Mouse (Mus musculus): ENCODE measurements at regions not wholly inside any gene's neighbourhood (a gene's known extent, or its start where the extent isn't known, plus 50 kb on each side); places are given as distances from the start of the nearest gene placed in this dataset.

DNA sequence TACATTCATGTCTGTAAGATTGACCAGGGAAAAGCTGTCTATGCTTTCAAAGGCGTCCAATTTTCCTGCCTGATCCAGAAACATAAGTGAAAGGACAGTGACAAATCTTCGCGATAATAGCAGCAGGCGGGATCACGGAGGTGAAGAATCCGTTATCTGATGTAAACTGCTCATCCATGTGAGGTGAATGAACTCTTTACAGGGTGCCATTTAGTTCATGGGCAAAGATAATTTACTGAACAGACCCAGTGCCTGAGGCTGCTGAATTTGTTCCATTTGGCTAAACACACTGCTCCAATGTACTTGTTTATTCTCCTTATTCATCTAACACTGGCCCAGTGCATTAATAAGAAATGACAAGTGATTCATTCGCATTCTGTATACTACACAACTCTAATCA is 3534.3 kb upstream of the Lrrc6 start:
- no peak overlapping the region for H3K4me3 ChIP-seq
- H3K27ac ChIP-seq (replicated peaks): no peak overlapping the region
- H3K9me3 ChIP-seq: no peaks in the 10 kb centered on the region
- 0 out of 2 replicates have a peak, but pooled peaks have one; percentile 23 for ATAC-seq (ENCODE audit: low FRiP score, low read depth)
- H3K4me1 ChIP-seq: no peaks in the 10 kb centered on the region
- no peak overlapping the region for H3K4me2 ChIP-seq (replicated peaks)
- WGBS: 80% methylated on average over 7 of the region's 7 CpGs
- H3K9ac ChIP-seq (replicated peaks): no peak overlapping the region
- H3K36me3 ChIP-seq: no peaks in the 10 kb centered on the region
- H3K27me3 ChIP-seq: no peaks in the 10 kb centered on the region

DNA sequence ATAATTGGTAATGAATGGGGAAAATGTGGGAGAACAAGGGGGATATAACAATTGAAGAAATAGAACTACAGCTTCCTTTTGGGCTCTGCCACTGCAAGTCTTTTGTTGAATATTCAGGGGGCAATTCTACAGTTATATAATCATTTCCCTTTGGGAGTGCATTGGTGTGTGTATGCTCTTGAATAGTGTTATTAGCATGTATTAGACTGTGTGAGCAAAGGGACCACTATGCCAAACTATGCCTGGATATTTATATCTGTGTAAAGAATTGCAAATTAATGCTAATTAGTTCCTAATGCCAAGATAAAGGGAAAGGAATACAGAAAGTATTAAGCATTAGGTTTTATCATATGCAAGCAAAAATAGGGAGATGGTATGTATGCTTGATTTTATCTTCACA is 3528.8 kb upstream of the Lrrc6 start:
- no peak overlapping the region for H3K4me3 ChIP-seq
- H3K9ac ChIP-seq (replicated peaks): no peak overlapping the region
- no peaks in the 10 kb centered on the region for H3K9me3 ChIP-seq
- no peaks in the 10 kb centered on the region for H3K36me3 ChIP-seq
- H3K27me3 ChIP-seq: no peaks in the 10 kb centered on the region
- ATAC-seq (ENCODE audit: low FRiP score, low read depth): peak; percentile 65
- H3K4me2 ChIP-seq (replicated peaks): no peak overlapping the region
- no peak overlapping the region for H3K27ac ChIP-seq (replicated peaks)
- H3K4me1 ChIP-seq: no peaks in the 10 kb centered on the region

DNA sequence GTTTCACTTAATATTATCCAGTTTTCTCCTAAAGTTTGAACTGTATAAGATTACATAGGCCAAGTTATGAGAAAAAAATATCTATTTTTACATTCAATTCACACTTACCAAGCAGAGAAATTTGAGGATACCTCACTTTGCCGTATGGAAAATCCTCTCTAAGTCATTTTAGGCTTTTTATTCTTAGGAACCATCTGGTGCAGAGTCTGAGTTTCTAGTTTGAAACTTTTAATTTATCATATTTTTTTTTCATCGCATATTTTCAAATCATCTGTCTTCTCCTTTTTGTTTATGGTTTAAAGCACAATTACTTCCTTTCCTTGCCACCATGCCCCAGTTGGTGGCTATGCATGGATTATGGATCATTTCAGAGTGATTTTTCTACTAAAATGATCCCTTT is 3512.1 kb upstream of the Lrrc6 start:
- no peak overlapping the region for H3K4me2 ChIP-seq (replicated peaks)
- no peaks in the 10 kb centered on the region for H3K4me1 ChIP-seq
- H3K36me3 ChIP-seq: no peaks in the 10 kb centered on the region
- no peak overlapping the region for H3K9ac ChIP-seq (replicated peaks)
- no peaks in the 10 kb centered on the region for H3K9me3 ChIP-seq
- H3K27ac ChIP-seq (replicated peaks): no peak overlapping the region
- WGBS: 91% methylated on average over 2 of the region's 2 CpGs
- H3K27me3 ChIP-seq: no peaks in the 10 kb centered on the region
- no peak overlapping the region for H3K4me3 ChIP-seq
- ATAC-seq (ENCODE audit: low FRiP score, low read depth): no peak
